Mouse (Mus musculus) frontal cortex, postnatal 25 days (tissue): Measurements from ENCODE around the gene Rexo1.

Source experiments
- DNase-seq, 2 experiments: peaks; one replicate each; pipeline ENCODE4 v3.0.0; 2022; ENCODE audit warnings: low spot score in 2 of 2

The Rexo1 gene

GRCm38 (mm10) chr10:80584642-80585552, 23.5 kb upstream of the Rexo1 start:
- no peak for DNase-seq

GRCm38 (mm10) chr10:80584045-80584488, 22.7 kb upstream of the Rexo1 start:
- DNase-seq, result no peak

GRCm38 (mm10) chr10:80583047-80583446, 21.7 kb upstream of the Rexo1 start:
- no peak for DNase-seq

- DNase-seq, result no peak
Measured at GRCm38 (mm10) chr10:80578911-80579310, 17.6 kb upstream of the Rexo1 start.

- peak in 1 of 2 experiments; percentile 52 for DNase-seq
Measured at GRCm38 (mm10) chr10:80578131-80578750, 16.9 kb upstream of the Rexo1 start.

GRCm38 (mm10) chr10:80577195-80578130, 16.1 kb upstream of the Rexo1 start, which contains the start of gene Klf16:
Gene Klf16, minus strand, starts transcription at chr10:80577321.
- DNase-seq, result peak; percentile 87 to 91

- DNase-seq, result no peak
Measured at GRCm38 (mm10) chr10:80576351-80577194, 15.2 kb upstream of the Rexo1 start.

- DNase-seq, result no peak
Measured at GRCm38 (mm10) chr10:80575925-80576324, 14.6 kb upstream of the Rexo1 start.

GRCm38 (mm10) chr10:80574896-80575295, 13.5 kb upstream of the Rexo1 start:
- DNase-seq, result no peak

- no peak for DNase-seq
Measured at GRCm38 (mm10) chr10:80573944-80574343, 12.6 kb upstream of the Rexo1 start.

- no peak for DNase-seq
Measured at GRCm38 (mm10) chr10:80572477-80572876, 11.1 kb upstream of the Rexo1 start.

- no peak for DNase-seq
Measured at GRCm38 (mm10) chr10:80570871-80571836, 9.8 kb upstream of the Rexo1 start.

GRCm38 (mm10) chr10:80570419-80570818, 9.1 kb upstream of the Rexo1 start:
- no peak for DNase-seq

- DNase-seq, result no peak
Measured at GRCm38 (mm10) chr10:80569664-80570066, 8.3 kb upstream of the Rexo1 start.

GRCm38 (mm10) chr10:80568876-80569275, 7.5 kb upstream of the Rexo1 start:
- DNase-seq, result no peak

GRCm38 (mm10) chr10:80566375-80567092, 5.2 kb upstream of the Rexo1 start:
- peak; percentile 87 to 91 for DNase-seq

- DNase-seq, result no peak
Measured at GRCm38 (mm10) chr10:80560621-80561020, 739 bp downstream of the Rexo1 start.

GRCm38 (mm10) chr10:80559431-80559830, 1.9 kb downstream of the Rexo1 start:
- no peak for DNase-seq
